Mouse (Mus musculus) ES-E14 (cell line): ENCODE data around the gene Olfr26. TPM values are rescaled to one million over a fixed set of nuclear protein-coding genes. Genes with fewer than 3 reads are reported as not detected.
"Not testable (repeated sequence)": the region's sequence is repeated elsewhere in the genome, so short reads cannot be mapped to it uniquely, and the experiment has no call there.

Experiments
- DNase-seq: peaks from one replicate; pipeline ENCODE4 v3.0.0-alpha.2; 2013; ENCODE audit warnings: low read depth, low spot score
- H3K27ac ChIP-seq: 2 replicates; pipeline ENCODE4 v1.5.1; 2012; ENCODE audit warnings: low read depth, mild to moderate bottlenecking, low read length, moderate library complexity, mixed read lengths; ENCODE audit not compliant: poor library complexity, insufficient read depth, severe bottlenecking
- H3K36me3 ChIP-seq: 2 replicates; pipeline ENCODE4 v1.6.1; 2012; ENCODE audit warnings: mild to moderate bottlenecking, low read length, moderate library complexity, mixed read lengths; ENCODE audit not compliant: control insufficient read depth, poor library complexity, insufficient read depth, severe bottlenecking
- H3K4me1 ChIP-seq, 2 experiments: fragments of 150-350 bp in 1 of 2; sonication (generic) in 1 of 2; 2 replicates each; pipeline ENCODE4 v1.6.1; 2012; ENCODE audit warnings: low read length in 2 of 2, mild to moderate bottlenecking in 1 of 2, mixed read lengths in 1 of 2; ENCODE audit not compliant: control insufficient read depth in 2 of 2, insufficient read depth in 2 of 2, poor library complexity in 1 of 2
- H3K4me3 ChIP-seq, 2 experiments: fragments of 150-350 bp in 1 of 2; sonication (generic) in 1 of 2; 2 replicates each; pipeline ENCODE4 v1.5.1; 2012; ENCODE audit warnings: low read length in 2 of 2, low read depth in 1 of 2, mild to moderate bottlenecking in 1 of 2, mixed read lengths in 1 of 2; ENCODE audit not compliant: insufficient read depth in 1 of 2, poor library complexity in 1 of 2, severe bottlenecking in 1 of 2
- H3K9ac ChIP-seq: 2 replicates; pipeline ENCODE4 v1.6.1; 2012; ENCODE audit warnings: low read depth, mild to moderate bottlenecking, low read length, mixed read lengths; ENCODE audit not compliant: poor library complexity, insufficient read depth, severe bottlenecking
- H3K9me3 ChIP-seq: fragments of 150-350 bp; sonication (generic); 2 replicates; pipeline ENCODE4 v1.6.1; 2012; ENCODE audit warnings: low read depth, mild to moderate bottlenecking, low read length; ENCODE audit not compliant: control insufficient read depth, insufficient read depth
- CHD2 ChIP-seq: IDR thresholded peaks from 2 replicates; pipeline ENCODE4 v1.6.1; 2014; ENCODE audit warnings: mild to moderate bottlenecking, low read depth, low read length, inconsistent platforms
- HCFC1 ChIP-seq: IDR thresholded peaks from 2 replicates; pipeline ENCODE4 v1.6.1; 2012; ENCODE audit warnings: low read length, inconsistent platforms, borderline replicate concordance; ENCODE audit not compliant: insufficient read depth
- MAFK ChIP-seq: IDR thresholded peaks from 2 replicates; pipeline ENCODE4 v1.6.1; 2014; ENCODE audit warnings: mild to moderate bottlenecking, low read depth, low read length, inconsistent platforms; ENCODE audit not compliant: insufficient read depth
- ZC3H11A ChIP-seq: IDR thresholded peaks from 2 replicates; pipeline ENCODE4 v1.6.1; 2012; ENCODE audit warnings: low read depth, mild to moderate bottlenecking, inconsistent platforms, low read length, borderline replicate concordance
- ZNF384 ChIP-seq: IDR thresholded peaks from 2 replicates; pipeline ENCODE4 v1.6.1; 2012; ENCODE audit warnings: low read depth, low read length, inconsistent platforms
- in situ Hi-C, 2 experiments: fragments of 600-800 bp; cut with MboI; formaldehyde crosslinking; loops; one replicate each; pipeline ENCODE4 v1.15.1; 2025; ENCODE audit warnings: low sequenced_read_pairs in 2 of 2, inconsistent platforms in 1 of 2; ENCODE audit not compliant: unreplicated experiment in 2 of 2
- total RNA-seq: library from RNA; depleted of rRNA; stranded (reverse); fragments of 300-350 nt; gene quantifications from 2 replicates; pipeline ENCODE4 v1.2.3, GENCODE M21; 2012; rRNA removed

Olfr26 gene
- total RNA-seq, 1 experiment = not detected

DNA sequence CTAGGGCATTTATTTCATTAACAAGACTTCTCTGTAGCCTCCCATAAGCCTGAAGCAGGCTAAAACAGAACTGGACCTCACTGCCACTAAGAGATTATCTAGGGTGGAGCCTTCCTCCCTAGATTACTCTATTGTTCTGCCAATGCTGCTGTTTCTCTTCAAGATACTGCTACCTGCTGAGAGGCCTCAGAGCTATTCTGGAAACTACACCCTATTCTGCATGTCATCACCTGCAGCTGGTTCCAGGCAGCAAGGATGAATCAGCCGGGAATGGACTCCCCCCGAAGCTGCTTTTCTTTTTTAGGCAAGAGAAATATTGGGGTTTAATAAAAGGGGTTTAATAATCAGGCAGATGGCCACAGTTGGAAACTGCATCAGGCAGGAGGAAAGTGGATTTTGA is 21.8 kb upstream of the Olfr26 start:
- Histone ChIP-seq H3K9ac (no peak overlapping the region), H3K9me3 (no peaks in the 10 kb centered on the region), H3K4me3 (no peak overlapping the region), H3K27ac (0 out of 2 replicates have a peak overlapping the region, but pooled peaks have one; percentile 50), H3K36me3 (no peaks in the 10 kb centered on the region), H3K4me1 (peaks cover 3 to 4% of the 10 kb centered on the region in 2 experiments; a peak in 2 of 4 replicates)
- in situ Hi-C loops = no loop called here
- no peak for DNase-seq
- TF ChIP-seq HCFC1 (no peak), MAFK (no peak), ZNF384 (no peak), CHD2 (no peak), ZC3H11A (no peak)

GRCm38 (mm10) chr9:38844149-38844548 is 10.7 kb upstream of the Olfr26 start, which contains the start of gene Olfr924:
Olfr924 (plus strand) TSS chr9:38844449.
- no peak for DNase-seq
- no peak within 1 kb of the TSS for H3K27ac ChIP-seq
- H3K4me1 ChIP-seq = no peaks in the 10 kb centered on the region
- TF ChIP-seq ZC3H11A = no peak
- TF ChIP-seq ZNF384 = no peak
- TF ChIP-seq MAFK = no peak
- no peak for TF ChIP-seq CHD2
- TF ChIP-seq HCFC1 = no peak
- no peak within 1 kb of the TSS for H3K9ac ChIP-seq
- H3K9me3 ChIP-seq = no peaks in the 10 kb centered on the region
- in situ Hi-C loops = no loop called here
- no peak within 1 kb of the TSS for H3K4me3 ChIP-seq
- H3K36me3 ChIP-seq = no peaks in the 10 kb centered on the region

DNA sequence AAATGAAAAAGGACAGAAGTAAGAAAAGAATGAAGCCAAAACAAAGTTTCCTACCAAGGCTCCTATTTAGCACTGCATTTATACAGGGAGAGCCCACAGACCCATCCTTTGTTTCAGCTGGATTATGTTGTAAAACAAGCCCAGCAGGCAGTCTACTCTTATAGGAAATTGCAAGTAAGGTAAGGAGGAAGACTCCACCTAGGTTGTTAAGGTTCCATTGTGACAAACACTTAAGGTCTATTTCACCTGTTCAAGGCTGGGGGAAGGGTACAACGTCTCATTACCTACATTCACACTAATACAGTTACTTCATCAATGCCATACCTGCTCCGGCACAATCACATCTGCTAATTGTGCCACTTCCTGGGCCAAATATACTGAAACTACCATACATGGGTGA is 20.0 kb downstream of the Olfr26 start:
- TF ChIP-seq CHD2 = peak; percentile 51; the same call in 1 of the 2 replicates

GRCm38 (mm10) chr9:38876826-38877225 is 22.0 kb downstream of the Olfr26 start, which contains the start of gene Olfr926:
Olfr926 (plus strand) TSS chr9:38877126.
- no peak within 1 kb of the TSS for H3K9ac ChIP-seq
- no peaks in the 10 kb centered on the region for H3K9me3 ChIP-seq
- no peak within 1 kb of the TSS for H3K27ac ChIP-seq
- no peak for DNase-seq
- in situ Hi-C loops = no loop called here
- H3K4me3 ChIP-seq = no peak within 1 kb of the TSS
- TF ChIP-seq MAFK (no peak), ZC3H11A (no peak), CHD2 (no peak), ZNF384 (no peak), HCFC1 (no peak)
- no peaks in the 10 kb centered on the region; the same call in 1 of the 2 replicates for H3K36me3 ChIP-seq
- peaks cover 2% of the 10 kb centered on the region in 2 experiments; a peak in 2 of 4 replicates for H3K4me1 ChIP-seq

More for the DNA sequence above, 20.0 kb downstream of the Olfr26 start:
- H3K36me3 ChIP-seq, H3K27ac ChIP-seq, H3K4me3 ChIP-seq, in situ Hi-C loops, H3K9ac ChIP-seq, H3K4me1 ChIP-seq, H3K9me3 ChIP-seq: not testable (repeated sequence)
- DNase-seq = peak; percentile 40

Other genes with a start within 250 kb of the Olfr26 start
- not detected in 2 replicates for gene Olfr914, start 250.0 kb upstream of the Olfr26 start, total RNA-seq
- gene Olfr916, start 195.2 kb upstream of the Olfr26 start, total RNA-seq = not detected in 2 replicates
- gene Olfr917, start 189.2 kb upstream of the Olfr26 start, total RNA-seq = not detected in 2 replicates
- gene Olfr918, start 180.5 kb upstream of the Olfr26 start, total RNA-seq = not detected in 2 replicates
- gene Olfr919, start 151.4 kb upstream of the Olfr26 start, total RNA-seq = not detected in 2 replicates
- 10.4 and 11.9 TPM in 2 replicates for gene Vwa5a, start 136.8 kb upstream of the Olfr26 start, total RNA-seq
- gene Olfr920, start 102.8 kb upstream of the Olfr26 start, total RNA-seq = 0.09 and 0.11 TPM in 2 replicates
- gene Olfr921, start 82.0 kb upstream of the Olfr26 start, total RNA-seq = not detected in 2 replicates
- not detected in 2 replicates for gene Olfr922, start 40.4 kb upstream of the Olfr26 start, total RNA-seq
- not detected in 2 replicates for gene Olfr923, start 28.5 kb upstream of the Olfr26 start, total RNA-seq
- gene Olfr924, start 10.6 kb upstream of the Olfr26 start, total RNA-seq = 0.37 TPM in 1 of 2 replicates, not detected in the other
- not detected in 2 replicates for gene Olfr926, start 22.1 kb downstream of the Olfr26 start, total RNA-seq
- not detected in 2 replicates for gene Olfr930, start 74.7 kb downstream of the Olfr26 start, total RNA-seq
- gene Olfr933, start 117.3 kb downstream of the Olfr26 start, total RNA-seq = not detected in 2 replicates
- gene Olfr934, start 133.3 kb downstream of the Olfr26 start, total RNA-seq = not detected in 2 replicates
- gene Olfr935, start 144.6 kb downstream of the Olfr26 start, total RNA-seq = not detected in 2 replicates
- not detected in 2 replicates for gene Olfr146, start 168.3 kb downstream of the Olfr26 start, total RNA-seq
- gene Olfr937, start 209.9 kb downstream of the Olfr26 start, total RNA-seq = not detected in 2 replicates
- not detected in 2 replicates for gene Olfr938, start 223.8 kb downstream of the Olfr26 start, total RNA-seq